ENCODE assay signal across 7 mouse cellular contexts in the genomic region with DNA sequence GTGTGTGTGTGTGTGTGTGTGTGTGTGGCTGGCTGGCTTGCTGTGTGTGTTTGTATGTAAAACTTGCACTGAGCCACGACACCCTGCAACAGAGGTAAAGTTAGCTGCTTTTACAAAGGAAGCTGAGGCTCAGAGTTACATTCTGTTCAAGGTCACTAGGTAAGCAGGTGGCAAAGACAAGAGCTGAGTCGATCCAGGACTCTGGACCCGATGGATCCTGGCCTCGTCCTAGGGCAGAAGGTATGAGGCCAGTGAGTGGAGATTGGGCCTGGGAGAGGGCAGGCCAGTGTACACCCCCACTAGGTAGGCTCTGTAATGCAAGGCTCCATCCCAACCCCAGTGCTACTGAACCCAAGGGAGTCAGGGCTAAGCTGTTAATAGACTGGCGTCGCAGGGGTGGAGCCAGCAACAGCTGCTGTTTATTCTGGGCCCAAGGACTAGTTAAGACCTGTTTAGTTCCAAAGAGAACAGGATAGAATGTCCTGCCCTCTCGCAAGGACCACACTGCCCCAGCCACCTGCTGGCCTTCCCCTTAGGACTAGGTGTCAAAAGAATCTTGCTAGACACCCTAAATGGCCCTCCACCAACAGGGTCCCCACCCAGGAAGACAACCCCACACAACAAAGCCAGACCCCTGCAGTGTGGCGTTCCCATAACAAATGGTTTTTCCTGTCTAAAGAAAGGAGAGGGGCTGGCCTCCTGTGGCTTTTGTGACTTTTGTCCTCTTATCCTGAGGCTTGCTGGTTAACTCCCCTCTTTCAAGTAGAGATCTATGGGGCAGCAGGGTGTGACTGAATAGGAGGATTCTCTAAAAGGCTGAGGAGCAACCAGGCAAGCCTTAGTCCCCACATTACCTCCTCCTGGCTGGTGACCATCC. TPM values are rescaled to one million over a fixed set of nuclear protein-coding genes. Genes with fewer than 3 reads are reported as not detected.
DNase-seq lines count a peak whose midpoint lies in the region; ATAC-seq lines count a peak whose summit lies in the region.

No protein-coding gene starts in this region.

- WGBS in lung, embryonic 15.5 days = 44% methylated on average over 8 of the region's 8 CpGs
- 38% methylated on average over 8 of the region's 8 CpGs for WGBS in heart, embryonic 15.5 days

- ATAC-seq in lung, embryonic 15.5 days (ENCODE audit: borderline replicate concordance, extremely low read depth, low FRiP score, low TSS enrichment) = no peak
- peak; percentile 9; the same call in 1 of the 2 replicates for ATAC-seq in heart, embryonic 15.5 days (replicated peaks; ENCODE audit: insufficient number of reproducible peaks, insufficient read depth, low FRiP score, low read depth)

- peaks cover 89% of the 10 kb centered on the region for H3K4me1 ChIP-seq in lung, embryonic 15.5 days
- H3K4me1 ChIP-seq in heart, embryonic 15.5 days (replicated peaks) = peaks cover 97% of the 10 kb centered on the region

- peak overlapping the region; percentile 17; the same call in 1 of the 2 replicates for H3K27ac ChIP-seq in lung, embryonic 15.5 days
- peak overlapping the region; percentile 69 for H3K27ac ChIP-seq in heart, embryonic 15.5 days

- H3K27me3 ChIP-seq in lung, embryonic 15.5 days = no peaks in the 10 kb centered on the region
- no peaks in the 10 kb centered on the region for H3K27me3 ChIP-seq in heart, embryonic 15.5 days
- no peaks in the 10 kb centered on the region for H3K27me3 ChIP-seq in splenic B cell, adult 2 months (ENCODE audit: control insufficient read depth, insufficient read depth, low read length, poor library complexity, severe bottlenecking)

- no peak overlapping the region for H3K9ac ChIP-seq in lung, embryonic 15.5 days
- H3K9ac ChIP-seq in heart, embryonic 15.5 days = peak overlapping the region; percentile 16; the same call in 1 of the 2 replicates

- no peaks in the 10 kb centered on the region for H3K9me3 ChIP-seq in lung, embryonic 15.5 days
- H3K9me3 ChIP-seq in heart, embryonic 15.5 days (replicated peaks) = no peaks in the 10 kb centered on the region

- no peaks in the 10 kb centered on the region for H3K36me3 ChIP-seq in lung, embryonic 15.5 days
- no peaks in the 10 kb centered on the region for H3K36me3 ChIP-seq in heart, embryonic 15.5 days
- no peaks in the 10 kb centered on the region for H3K36me3 ChIP-seq in splenic B cell, adult 2 months (ENCODE audit: control insufficient read depth, insufficient read depth, low read length, poor library complexity, severe bottlenecking)

- no peak overlapping the region for H3K4me3 ChIP-seq in lung, embryonic 15.5 days
- no peak overlapping the region for H3K4me3 ChIP-seq in heart, embryonic 15.5 days

- no peak for DNase-seq in lung, postnatal 10 days
- peak; percentile 98 for DNase-seq in ZHBTc4 (ENCODE audit: low read depth, low spot score)
- peak; percentile 50 for DNase-seq in splenic B cell, adult 2 months (ENCODE audit: low read depth, low spot score)
- no peak for DNase-seq in adrenal gland, adult (ENCODE audit: inconsistent age in 2 of 2, low spot score in 1 of 2)
- no peak for DNase-seq in ovary, adult 18-20 months (ENCODE audit: low spot score)

- no peak overlapping the region for H3K4me2 ChIP-seq in lung, embryonic 15.5 days
- H3K4me2 ChIP-seq in heart, embryonic 15.5 days = no peak overlapping the region

RNA-seq across cellular contexts. Expression of gene Sh3pxd2a, which starts 13.7 kb away (rescaled TPM):
- 6.8 and 7.1 TPM in 2 replicates for polyA plus RNA-seq in lung, embryonic 15.5 days (2015; fragmentation: Nextera tagmentation; extraction: Ambion mirVana)
- polyA plus RNA-seq in heart, embryonic 15.5 days (2015; fragmentation: Nextera tagmentation; extraction: Ambion mirVana) = 5.3 and 7.2 TPM in 2 replicates

Comparison
In these comparisons a context has a peak if more than half of its experiments do, and no peak if none do; other contexts are left out.
1. DNase-seq: peak in ZHBTc4 (single experiment) and splenic B cell, adult 2 months (single experiment); none in lung, postnatal 10 days (single experiment), adrenal gland, adult (0 of 2) and ovary, adult 18-20 months (single experiment).